Mouse (Mus musculus) thymus, adult 2 months (tissue): ENCODE results near the gene Fam149b.

ENCODE experiments used
- CTCF ChIP-seq: fragments of 200-500 bp; IDR thresholded peaks from 2 replicates; pipeline ENCODE4 v1.5.1; 2012; ENCODE audit warnings: mild to moderate bottlenecking, control low read depth, low read length, moderate library complexity, borderline replicate concordance; ENCODE audit not compliant: control insufficient read depth, poor library complexity, insufficient read depth; ENCODE audit errors: extremely low read depth
- POLR2A ChIP-seq: fragments of 200-500 bp; IDR thresholded peaks from 2 replicates; pipeline ENCODE4 v1.6.1; 2012; ENCODE audit warnings: mild to moderate bottlenecking, low read length, control low read depth, moderate library complexity; ENCODE audit not compliant: control insufficient read depth, poor library complexity, insufficient read depth; ENCODE audit errors: extremely low read depth

- TF ChIP-seq CTCF, result no peak
- TF ChIP-seq POLR2A, result no peak
Observed at GRCm38 (mm10) chr14:20347441-20347990, 446 bp upstream of the Fam149b start.
